15 mouse cellular contexts compared by ENCODE assay signal in the genomic region with DNA sequence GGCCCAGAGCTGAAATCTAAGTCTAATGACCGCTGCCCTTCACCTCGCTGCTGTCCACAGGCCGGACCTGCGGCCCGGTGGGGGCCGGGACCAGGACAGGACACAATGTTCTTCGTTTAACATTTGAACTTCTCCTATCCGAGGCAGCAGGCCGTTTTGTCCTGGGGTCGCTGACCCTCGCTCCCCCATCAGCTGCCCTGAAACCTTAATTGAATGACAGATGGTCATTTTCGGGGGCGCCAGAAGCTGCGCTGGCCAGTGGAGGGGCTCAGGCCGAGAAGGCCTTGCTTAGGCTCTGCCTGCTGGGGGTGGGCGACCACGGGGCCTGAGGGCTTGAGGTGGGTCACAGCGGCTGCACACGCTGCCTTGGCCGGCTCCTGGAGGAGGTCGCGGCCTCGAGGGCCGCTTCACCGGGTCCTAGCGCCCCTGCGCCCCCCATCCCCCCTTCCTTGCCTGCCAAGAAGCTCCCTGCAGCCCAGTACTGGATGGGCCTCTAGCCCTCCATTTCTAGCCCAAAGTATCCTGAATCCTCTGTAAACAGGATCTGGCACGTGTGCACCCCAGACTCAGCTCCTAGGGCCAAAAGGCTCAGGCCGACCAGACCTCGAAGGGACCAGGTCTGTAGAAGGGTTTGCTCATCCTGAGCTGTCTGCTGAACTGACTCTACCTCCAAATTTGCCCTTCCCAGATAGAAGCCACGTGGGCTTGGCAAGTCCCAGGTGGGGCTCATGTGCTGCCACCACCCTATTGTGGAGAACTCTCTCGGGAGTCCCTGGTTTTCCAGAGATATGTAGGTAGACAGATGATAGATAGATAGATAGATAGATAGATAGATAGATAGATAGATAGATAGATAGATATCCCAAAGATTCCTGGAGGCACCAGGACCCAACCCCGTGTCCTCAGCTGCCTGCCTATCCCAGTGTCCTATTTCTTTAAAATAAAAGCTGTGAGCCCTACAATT. TPM values are rescaled to one million over a fixed set of nuclear protein-coding genes. Genes with fewer than 3 reads are reported as not detected.
DNase-seq lines count a peak whose midpoint lies in the region; ATAC-seq and TF ChIP-seq lines count a peak whose summit lies in the region.
"Had no signal": no experiment of that assay in that cellular context is flagged by ENCODE, and none has a peak within 500 bp of the region (broad histone marks: within the 10 kb centered on the region; RNA-seq: fewer than 3 reads in every experiment).

No protein-coding gene starts in this region.

- TF ChIP-seq EP300 in liver, postnatal 0 days (IDR thresholded peaks at IDR 0.05; ENCODE audit: low read depth) = no peak

- no peaks in the 10 kb centered on the region for H3K36me3 ChIP-seq in forebrain, embryonic 11.5 days (ENCODE audit: control insufficient read depth, insufficient read depth, low read length)
- H3K36me3 ChIP-seq in forebrain, embryonic 16.5 days (ENCODE audit: control insufficient read depth, insufficient read depth) = no peaks in the 10 kb centered on the region
- no peaks in the 10 kb centered on the region for H3K36me3 ChIP-seq in midbrain, embryonic 10.5 days
- no peaks in the 10 kb centered on the region for H3K36me3 ChIP-seq in midbrain, postnatal 0 days (ENCODE audit: insufficient read depth, low read length)
- H3K36me3 ChIP-seq in liver, postnatal 0 days (replicated peaks; ENCODE audit: insufficient read depth, low read length) = no peaks in the 10 kb centered on the region

- ATAC-seq in forebrain, embryonic 11.5 days (replicated peaks; ENCODE audit: low FRiP score) = peak; percentile 45
- no peak for ATAC-seq in forebrain, embryonic 16.5 days
- no peak for ATAC-seq in midbrain, postnatal 0 days (ENCODE audit: low FRiP score)
- ATAC-seq in liver, postnatal 0 days = peak; percentile 68
- ATAC-seq: activated CD4-positive, CD25-positive, alpha-beta regulatory T cell, adult 4 months had no signal

- intact Hi-C loops in gastrocnemius, adult 2 months (cut with DNase I) = no loop called here

- H3K27me3 ChIP-seq in forebrain, embryonic 11.5 days (ENCODE audit: control insufficient read depth, insufficient read depth, low read length) = peaks cover 52% of the 10 kb centered on the region
- peaks cover 36% of the 10 kb centered on the region for H3K27me3 ChIP-seq in forebrain, embryonic 16.5 days (replicated peaks; ENCODE audit: control insufficient read depth, insufficient read depth, low read length)
- H3K27me3 ChIP-seq in midbrain, embryonic 10.5 days (ENCODE audit: low read depth, poor library complexity, severe bottlenecking) = peaks cover 78% of the 10 kb centered on the region
- peaks cover 30% of the 10 kb centered on the region for H3K27me3 ChIP-seq in midbrain, postnatal 0 days (ENCODE audit: insufficient read depth, low read length)
- peaks cover 33% of the 10 kb centered on the region for H3K27me3 ChIP-seq in liver, postnatal 0 days (ENCODE audit: insufficient read depth, low read length)

- no peaks in the 10 kb centered on the region for H3K9me3 ChIP-seq in forebrain, embryonic 11.5 days (ENCODE audit: control insufficient read depth, low read length)
- 0 out of 2 replicates have a peak, but pooled peaks cover 2% of the 10 kb centered on the region for H3K9me3 ChIP-seq in forebrain, embryonic 16.5 days (ENCODE audit: control insufficient read depth, low read length)
- no peaks in the 10 kb centered on the region; the same call in 1 of the 2 replicates for H3K9me3 ChIP-seq in midbrain, embryonic 10.5 days (replicated peaks)
- no peaks in the 10 kb centered on the region for H3K9me3 ChIP-seq in midbrain, postnatal 0 days (ENCODE audit: low read length)
- peaks cover 3% of the 10 kb centered on the region for H3K9me3 ChIP-seq in liver, postnatal 0 days (ENCODE audit: low read length)

- H3K4me1 ChIP-seq in forebrain, embryonic 11.5 days (replicated peaks; ENCODE audit: control insufficient read depth, insufficient read depth, low read length) = peaks cover 7% of the 10 kb centered on the region; the same call in 1 of the 2 replicates
- H3K4me1 ChIP-seq in forebrain, embryonic 16.5 days (replicated peaks; ENCODE audit: control insufficient read depth, insufficient read depth, low read length) = peaks cover 17% of the 10 kb centered on the region
- H3K4me1 ChIP-seq in midbrain, embryonic 10.5 days = peaks cover 37% of the 10 kb centered on the region
- H3K4me1 ChIP-seq in midbrain, postnatal 0 days (ENCODE audit: insufficient read depth, low read length) = no peaks in the 10 kb centered on the region
- H3K4me1 ChIP-seq in liver, postnatal 0 days (ENCODE audit: insufficient read depth) = no peaks in the 10 kb centered on the region

- peak; percentile 57 for DNase-seq in forebrain, embryonic 11.5 days (ENCODE audit: low spot score)
- DNase-seq in midbrain, embryonic 10.5 days (ENCODE audit: low spot score) = peak; percentile 63
- DNase-seq in midbrain, postnatal 0 days (ENCODE audit: low spot score) = no peak
- no peak for DNase-seq in liver, postnatal 0 days
- peak; percentile 53 for DNase-seq in retina, postnatal 1 day
- DNase-seq in gastrocnemius, adult 2 months = no peak
- no peak for DNase-seq in urinary bladder, adult 2 months (ENCODE audit: low spot score)
- DNase-seq: lung, postnatal 4 days had no signal

- H3K4me3 ChIP-seq in forebrain, embryonic 11.5 days (ENCODE audit: low read depth, low read length) = no peak overlapping the region
- H3K4me3 ChIP-seq in forebrain, embryonic 16.5 days (replicated peaks; ENCODE audit: low read length) = no peak overlapping the region
- peak overlapping the region; percentile 44 for H3K4me3 ChIP-seq in midbrain, embryonic 10.5 days
- no peak overlapping the region for H3K4me3 ChIP-seq in midbrain, postnatal 0 days (ENCODE audit: low read depth, low read length)
- no peak overlapping the region for H3K4me3 ChIP-seq in liver, postnatal 0 days (ENCODE audit: low read depth, low read length)
- no peak overlapping the region for H3K4me3 ChIP-seq in gastrocnemius, adult 2 months

- H3K9ac ChIP-seq in forebrain, embryonic 11.5 days (ENCODE audit: low read length) = no peak overlapping the region
- H3K9ac ChIP-seq in forebrain, embryonic 16.5 days (replicated peaks; ENCODE audit: low read depth, low read length) = no peak overlapping the region
- H3K9ac ChIP-seq in midbrain, postnatal 0 days (replicated peaks; ENCODE audit: low read length, poor library complexity, severe bottlenecking) = no peak overlapping the region
- H3K9ac ChIP-seq in liver, postnatal 0 days (replicated peaks) = peak overlapping the region; percentile 34; the same call in 1 of the 2 replicates

- H3K27ac ChIP-seq in forebrain, embryonic 11.5 days (ENCODE audit: low read depth, low read length) = no peak overlapping the region
- H3K27ac ChIP-seq in forebrain, embryonic 16.5 days (ENCODE audit: low read length) = no peak overlapping the region
- peak overlapping the region; percentile 70 for H3K27ac ChIP-seq in midbrain, embryonic 10.5 days (replicated peaks)
- no peak overlapping the region for H3K27ac ChIP-seq in midbrain, postnatal 0 days (ENCODE audit: low read depth, low read length)
- no peak overlapping the region; the same call in 1 of the 2 replicates for H3K27ac ChIP-seq in liver, postnatal 0 days (ENCODE audit: low read depth)
- no peak overlapping the region for H3K27ac ChIP-seq in gastrocnemius, adult 2 months

- WGBS in forebrain, embryonic 11.5 days = 1% methylated on average over 33 of the region's 33 CpGs
- WGBS in forebrain, embryonic 16.5 days = 3% methylated on average over 33 of the region's 33 CpGs
- WGBS in midbrain, embryonic 10.5 days = 1% methylated on average over 32 of the region's 33 CpGs
- WGBS in midbrain, postnatal 0 days = 4% methylated on average over 32 of the region's 33 CpGs
- WGBS in liver, postnatal 0 days (ENCODE audit: insufficient replicate concordance) = 6% methylated on average over 33 of the region's 33 CpGs

- no peak for TF ChIP-seq CTCF in midbrain, postnatal 0 days (IDR thresholded peaks at IDR 0.05)
- no peak for TF ChIP-seq CTCF in liver, postnatal 0 days (IDR thresholded peaks at IDR 0.05; ENCODE audit: low read depth)
- TF ChIP-seq CTCF in gastrocnemius, adult 2 months (IDR thresholded peaks at IDR 0.05) = no peak

- H3K4me2 ChIP-seq in forebrain, embryonic 11.5 days (ENCODE audit: low read depth, low read length, severe bottlenecking) = 0 out of 2 replicates have a peak overlapping the region, but pooled peaks have one; percentile 3
- H3K4me2 ChIP-seq in forebrain, embryonic 16.5 days (ENCODE audit: low read length) = no peak overlapping the region
- H3K4me2 ChIP-seq in midbrain, postnatal 0 days (ENCODE audit: low read depth, low read length, poor library complexity, severe bottlenecking) = no peak overlapping the region
- no peak overlapping the region for H3K4me2 ChIP-seq in liver, postnatal 0 days (ENCODE audit: low read depth, low read length)

RNA-seq across cellular contexts. Expression of gene Onecut1, which starts 14.6 kb away (rescaled TPM):
- polyA plus RNA-seq in forebrain, embryonic 11.5 days (2014; fragmentation: Nextera tagmentation; extraction: Ambion mirVana) = 2.5 and 2.6 TPM in 2 replicates
- 0.51 and 0.80 TPM in 2 replicates for polyA plus RNA-seq in forebrain, embryonic 16.5 days (2015; fragmentation: Nextera tagmentation; extraction: Ambion mirVana)
- polyA plus RNA-seq in midbrain, embryonic 10.5 days (2016; fragmentation: Nextera tagmentation; extraction: Ambion mirVana) = 10.0 and 13.4 TPM in 2 replicates
- total RNA-seq in midbrain, postnatal 0 days (2014; rRNA removed) = 7.5 and 8.4 TPM in 2 replicates
- 3.8 and 5.0 TPM in 2 replicates for polyA plus RNA-seq in midbrain, postnatal 0 days (2015; fragmentation: Nextera tagmentation; extraction: Ambion mirVana)
- polyA plus RNA-seq in liver, postnatal 0 days (2015; fragmentation: Nextera tagmentation; extraction: Ambion mirVana) = 7.5 and 9.1 TPM in 2 replicates
- total RNA-seq in gastrocnemius, adult 2 months (2021) = not detected
- polyA plus RNA-seq in urinary bladder, adult 2 months (2012; rRNA removed) = not detected in 2 replicates
- total RNA-seq: common myeloid progenitor, adult 5-6 weeks; heart, adult 8-10 months; MEL had no signal
- polyA plus RNA-seq: activated CD4-positive, CD25-positive, alpha-beta regulatory T cell, adult 4 months; limb, embryonic 14.5 days; thymus, postnatal 0 days had no signal

Comparison
In these comparisons a context has a peak if more than half of its experiments do, and no peak if none do; other contexts are left out.
1. ATAC-seq: peak in forebrain, embryonic 11.5 days (single experiment) and liver, postnatal 0 days (single experiment); none in forebrain, embryonic 16.5 days (single experiment) and midbrain, postnatal 0 days (single experiment).
2. DNase-seq: peak in forebrain, embryonic 11.5 days (single experiment), midbrain, embryonic 10.5 days (single experiment) and retina, postnatal 1 day (single experiment); none in midbrain, postnatal 0 days (single experiment), liver, postnatal 0 days (single experiment), gastrocnemius, adult 2 months (single experiment) and urinary bladder, adult 2 months (single experiment).